Mouse (Mus musculus): ENCODE measurements at regions not wholly inside any gene's neighbourhood (a gene's known extent, or its start where the extent isn't known, plus 50 kb on each side); places are given as distances from the start of the nearest gene placed in this dataset.

DNA sequence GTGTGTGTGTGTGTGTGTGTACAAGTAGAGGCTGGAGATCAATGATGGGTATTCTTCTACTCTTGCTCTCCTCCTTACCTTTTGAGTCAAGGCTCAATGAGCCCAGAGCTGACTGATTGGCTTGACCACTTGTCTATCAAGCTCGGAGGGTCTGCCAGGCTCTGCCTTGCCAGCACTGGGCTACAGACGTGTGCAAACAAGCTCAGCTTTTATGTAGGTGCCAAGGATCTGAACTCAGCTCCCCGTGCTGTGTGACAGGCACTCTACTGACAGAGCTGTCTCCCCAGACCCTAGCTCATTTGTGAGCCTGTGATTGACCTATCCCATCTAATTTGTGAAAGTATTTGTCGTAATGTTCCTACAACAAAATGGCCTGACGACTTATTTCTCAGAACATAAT lies 54.2 kb upstream of the Cdc42bpa start:
- Histone ChIP-seq H3K9me3 (ENCODE audit: low read length) (no peaks in the 10 kb centered on the region), H3K4me3 (ENCODE audit: low read depth, low read length) (no peak overlapping the region), H3K36me3 (ENCODE audit: insufficient read depth, low read length) (no peaks in the 10 kb centered on the region), H3K27me3 (ENCODE audit: insufficient read depth, low read length) (no peaks in the 10 kb centered on the region), H3K4me2 (ENCODE audit: low read depth, low read length, poor library complexity, severe bottlenecking) (no peak overlapping the region), H3K27ac (ENCODE audit: low read depth, low read length) (no peak overlapping the region), H3K9ac (replicated peaks; ENCODE audit: low read length, poor library complexity, severe bottlenecking) (no peak overlapping the region), H3K4me1 (ENCODE audit: insufficient read depth, low read length) (no peaks in the 10 kb centered on the region)
- 85% methylated on average over 5 of the region's 5 CpGs for WGBS
- DNase-seq (ENCODE audit: low spot score) (no peak), ATAC-seq (ENCODE audit: low FRiP score) (no peak)
- no peak for TF ChIP-seq CTCF (IDR thresholded peaks at IDR 0.05)

DNA sequence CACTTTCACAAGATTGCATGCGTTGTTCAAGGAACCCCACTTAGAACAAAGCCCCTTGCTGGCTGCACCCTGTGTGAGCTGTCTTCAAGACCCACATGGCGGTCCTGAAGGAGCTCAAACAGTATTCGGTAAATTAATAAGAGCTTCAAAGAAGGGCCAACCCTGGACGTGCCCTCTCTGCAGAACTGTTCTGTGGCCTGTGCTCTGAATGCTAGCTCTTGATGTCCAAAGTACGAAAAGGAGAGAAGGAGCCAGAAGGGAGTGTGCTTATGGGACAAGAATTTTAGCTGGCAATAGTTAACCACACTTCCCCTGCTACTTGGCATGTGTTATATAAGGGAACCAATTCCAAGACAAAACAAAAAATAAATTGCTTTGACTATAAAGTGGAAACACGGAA lies 67.6 kb upstream of the Cdc42bpa start:
- H3K9me3 ChIP-seq (ENCODE audit: low read length), result no peaks in the 10 kb centered on the region
- ATAC-seq (ENCODE audit: low FRiP score) (no peak), DNase-seq (ENCODE audit: low spot score) (no peak)
- H3K27ac ChIP-seq (ENCODE audit: low read depth, low read length), result no peak overlapping the region
- no peaks in the 10 kb centered on the region for H3K4me1 ChIP-seq (ENCODE audit: insufficient read depth, low read length)
- H3K36me3 ChIP-seq (ENCODE audit: insufficient read depth, low read length), result no peaks in the 10 kb centered on the region
- WGBS, result 87% methylated on average over 6 of the region's 6 CpGs
- H3K9ac ChIP-seq (replicated peaks; ENCODE audit: low read length, poor library complexity, severe bottlenecking), result no peak overlapping the region
- H3K27me3 ChIP-seq (ENCODE audit: insufficient read depth, low read length), result no peaks in the 10 kb centered on the region
- TF ChIP-seq CTCF (IDR thresholded peaks at IDR 0.05), result no peak
- H3K4me3 ChIP-seq (ENCODE audit: low read depth, low read length), result no peak overlapping the region
- H3K4me2 ChIP-seq (ENCODE audit: low read depth, low read length, poor library complexity, severe bottlenecking), result no peak overlapping the region

DNA sequence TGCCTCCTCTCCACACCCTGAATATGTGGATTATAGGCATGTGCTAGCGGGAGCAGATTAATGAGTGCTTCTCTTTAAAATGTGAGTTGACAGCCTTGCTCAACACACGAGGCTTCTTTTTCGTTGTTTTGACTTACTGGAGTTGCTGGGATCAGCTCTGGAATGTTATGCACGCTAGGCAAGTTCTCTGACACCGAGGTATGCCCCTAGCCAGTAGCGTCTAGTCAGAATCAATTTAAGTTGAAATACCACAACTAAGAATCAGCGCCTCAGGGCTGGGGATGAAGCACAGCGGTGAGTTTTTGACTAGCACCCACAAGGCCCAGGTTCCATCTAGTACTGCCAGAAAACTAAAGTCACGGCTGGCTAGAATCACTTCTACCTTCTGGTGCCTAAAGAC lies 72.4 kb upstream of the Cdc42bpa start:
- 63% methylated on average over 9 of the region's 9 CpGs for WGBS
- no peak overlapping the region for H3K4me3 ChIP-seq (ENCODE audit: low read depth, low read length)
- H3K27me3 ChIP-seq (ENCODE audit: insufficient read depth, low read length), result no peaks in the 10 kb centered on the region
- no peak overlapping the region for H3K4me2 ChIP-seq (ENCODE audit: low read depth, low read length, poor library complexity, severe bottlenecking)
- no peaks in the 10 kb centered on the region for H3K4me1 ChIP-seq (ENCODE audit: insufficient read depth, low read length)
- no peak overlapping the region for H3K9ac ChIP-seq (replicated peaks; ENCODE audit: low read length, poor library complexity, severe bottlenecking)
- H3K9me3 ChIP-seq (ENCODE audit: low read length), result no peaks in the 10 kb centered on the region
- no peak overlapping the region for H3K27ac ChIP-seq (ENCODE audit: low read depth, low read length)
- no peak for TF ChIP-seq CTCF (IDR thresholded peaks at IDR 0.05)
- ATAC-seq (ENCODE audit: low FRiP score), result no peak
- no peak for DNase-seq (ENCODE audit: low spot score)
- no peaks in the 10 kb centered on the region for H3K36me3 ChIP-seq (ENCODE audit: insufficient read depth, low read length)

DNA sequence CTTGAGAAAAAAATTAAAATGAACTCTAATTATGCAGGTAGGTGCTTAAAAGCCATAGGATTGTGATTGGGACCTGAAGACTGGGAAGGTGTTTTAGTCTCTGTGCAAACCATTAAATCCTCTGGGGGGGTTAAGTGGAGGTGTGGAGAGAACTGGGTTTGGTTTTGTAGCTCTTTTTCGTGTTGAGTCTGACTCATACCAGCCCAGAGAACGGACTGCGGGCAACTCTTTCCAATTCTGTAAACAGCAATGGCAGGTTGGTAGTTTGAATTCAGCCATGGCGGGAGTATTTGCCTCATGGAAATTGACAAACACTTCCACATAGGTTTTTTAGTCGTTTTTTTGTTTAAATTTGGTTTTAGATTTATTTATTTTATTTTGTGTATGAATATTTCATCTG lies 77.7 kb upstream of the Ahctf1 start:
- no peaks in the 10 kb centered on the region for H3K27me3 ChIP-seq (ENCODE audit: insufficient read depth, low read length)
- no peaks in the 10 kb centered on the region for H3K36me3 ChIP-seq (ENCODE audit: insufficient read depth, low read length)
- no peak overlapping the region for H3K4me3 ChIP-seq (ENCODE audit: low read depth, low read length)
- no peak overlapping the region for H3K27ac ChIP-seq (ENCODE audit: low read depth, low read length)
- no peak overlapping the region for H3K9ac ChIP-seq (replicated peaks; ENCODE audit: low read length, poor library complexity, severe bottlenecking)
- ATAC-seq (ENCODE audit: low FRiP score) (no peak), DNase-seq (ENCODE audit: low spot score) (no peak)
- H3K4me1 ChIP-seq (ENCODE audit: insufficient read depth, low read length), result no peaks in the 10 kb centered on the region
- H3K9me3 ChIP-seq (ENCODE audit: low read length), result no peaks in the 10 kb centered on the region
- TF ChIP-seq CTCF (IDR thresholded peaks at IDR 0.05), result no peak
- no peak overlapping the region for H3K4me2 ChIP-seq (ENCODE audit: low read depth, low read length, poor library complexity, severe bottlenecking)
- WGBS, result 79% methylated on average over 5 of the region's 5 CpGs

DNA sequence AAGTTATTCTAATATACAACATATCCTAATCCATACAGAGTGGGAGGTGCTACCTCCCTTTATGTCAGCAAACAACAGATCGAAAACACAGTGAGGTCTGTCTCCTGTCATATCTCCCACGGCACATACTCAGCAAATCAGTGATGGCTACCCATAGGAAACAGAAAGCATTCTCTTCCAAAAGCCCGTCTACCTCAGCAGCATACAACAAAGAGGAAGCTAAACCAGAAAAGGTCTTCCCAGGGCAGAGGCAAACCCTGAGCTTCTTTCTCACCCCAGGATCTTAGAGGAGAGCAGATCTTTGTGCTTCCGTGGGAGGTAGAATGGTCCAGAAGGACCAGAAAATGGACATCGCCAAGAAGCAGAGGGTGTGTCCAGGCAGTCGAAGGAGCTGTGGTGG lies 74.4 kb upstream of the Ahctf1 start:
- no peak for TF ChIP-seq CTCF (IDR thresholded peaks at IDR 0.05)
- Histone ChIP-seq H3K4me1 (ENCODE audit: insufficient read depth, low read length) (no peaks in the 10 kb centered on the region), H3K4me2 (ENCODE audit: low read depth, low read length, poor library complexity, severe bottlenecking) (no peak overlapping the region), H3K27ac (ENCODE audit: low read depth, low read length) (no peak overlapping the region), H3K36me3 (ENCODE audit: insufficient read depth, low read length) (no peaks in the 10 kb centered on the region), H3K27me3 (ENCODE audit: insufficient read depth, low read length) (no peaks in the 10 kb centered on the region), H3K4me3 (ENCODE audit: low read depth, low read length) (no peak overlapping the region), H3K9me3 (ENCODE audit: low read length) (no peaks in the 10 kb centered on the region), H3K9ac (replicated peaks; ENCODE audit: low read length, poor library complexity, severe bottlenecking) (no peak overlapping the region)
- ATAC-seq (ENCODE audit: low FRiP score) (no peak), DNase-seq (ENCODE audit: low spot score) (no peak)
- 79% methylated on average over 6 of the region's 6 CpGs for WGBS

DNA sequence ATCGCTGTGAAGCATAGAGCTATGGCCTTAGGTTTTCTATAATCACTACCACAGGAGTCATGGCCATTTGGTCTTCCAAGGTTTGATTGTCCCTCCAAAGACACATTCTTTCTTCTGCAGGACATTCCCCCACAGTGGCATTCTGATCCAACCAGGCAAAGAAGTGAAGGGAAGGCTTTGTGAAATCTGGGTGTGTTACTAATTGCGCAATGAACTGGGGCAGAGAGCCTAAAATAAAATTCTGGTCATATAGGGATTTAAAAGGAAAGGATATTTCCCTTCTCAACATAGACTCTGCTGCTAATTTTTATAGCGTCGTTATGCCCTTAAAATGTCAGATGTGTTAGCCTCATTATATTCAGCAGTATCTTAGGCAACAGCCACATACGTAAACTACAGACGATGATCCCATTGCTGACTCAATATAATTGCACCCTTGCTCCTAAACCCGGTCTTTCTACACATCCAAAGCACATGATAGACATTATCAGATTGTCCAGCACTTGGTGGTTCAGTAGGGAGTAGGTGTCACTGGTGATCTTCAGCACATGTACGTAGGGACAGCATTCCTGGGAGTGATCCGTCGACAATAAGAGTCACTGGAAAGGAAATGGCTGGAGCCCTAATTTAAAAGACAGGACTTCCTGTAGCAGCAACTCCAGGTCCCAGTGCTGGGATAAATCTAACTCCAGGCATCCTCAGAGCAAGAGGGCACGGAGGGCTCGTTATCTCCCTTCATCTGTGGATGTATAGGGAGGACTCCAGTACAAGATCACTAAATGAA lies 70.5 kb upstream of the Ahctf1 start:
- H3K4me3 ChIP-seq (ENCODE audit: low read depth, low read length), result no peak overlapping the region
- H3K9ac ChIP-seq (replicated peaks; ENCODE audit: low read length, poor library complexity, severe bottlenecking), result no peak overlapping the region
- no peak overlapping the region for H3K27ac ChIP-seq (ENCODE audit: low read depth, low read length)
- 84% methylated on average over 12 of the region's 12 CpGs for WGBS
- no peaks in the 10 kb centered on the region for H3K36me3 ChIP-seq (ENCODE audit: insufficient read depth, low read length)
- ATAC-seq (ENCODE audit: low FRiP score) (no peak), DNase-seq (ENCODE audit: low spot score) (no peak)
- no peaks in the 10 kb centered on the region for H3K27me3 ChIP-seq (ENCODE audit: insufficient read depth, low read length)
- no peak for TF ChIP-seq CTCF (IDR thresholded peaks at IDR 0.05)
- no peaks in the 10 kb centered on the region for H3K9me3 ChIP-seq (ENCODE audit: low read length)
- H3K4me2 ChIP-seq (ENCODE audit: low read depth, low read length, poor library complexity, severe bottlenecking), result no peak overlapping the region
- no peaks in the 10 kb centered on the region for H3K4me1 ChIP-seq (ENCODE audit: insufficient read depth, low read length)
